Comparison of ENCODE assay signal across 7 mouse cellular contexts in genomic region chr11:115920110-115920818, GRCm38 (mm10). TPM values are rescaled to one million over a fixed set of nuclear protein-coding genes. Genes with fewer than 3 reads are reported as not detected.
DNase-seq lines count a peak whose midpoint lies in the region; ATAC-seq and TF ChIP-seq lines count a peak whose summit lies in the region.

No protein-coding gene starts in this region.

- in situ Hi-C loops in ES-E14 (cut with MboI; ENCODE audit: low sequenced_read_pairs in 2 of 2, unreplicated experiment in 2 of 2), result no loop called here

- peak; percentile 42 for DNase-seq in kidney, adult 11 months
- DNase-seq in ES-E14 (ENCODE audit: low read depth, low spot score), result peak; percentile 56
- peak; percentile 76 for DNase-seq in induced T-regulatory cell, adult 2 months (ENCODE audit: low read depth)
- DNase-seq in lung, embryonic 14.5 days, result peak; percentile 84
- DNase-seq in thymus, postnatal 25 days, result peak; percentile 67

- no peak overlapping the region for H3K4me2 ChIP-seq in kidney, embryonic 16.5 days (replicated peaks; ENCODE audit: low read depth, low read length)
- no peak overlapping the region for H3K4me2 ChIP-seq in lung, embryonic 14.5 days

- no peak overlapping the region for H3K4me3 ChIP-seq in kidney, embryonic 16.5 days (ENCODE audit: low read length)
- no peak overlapping the region for H3K4me3 ChIP-seq in ES-E14 (ENCODE audit: insufficient read depth in 1 of 2, low read depth in 1 of 2, low read length in 2 of 2, poor library complexity in 1 of 2, severe bottlenecking in 1 of 2)
- no peak overlapping the region for H3K4me3 ChIP-seq in bone marrow, adult 2 months (replicated peaks; ENCODE audit: control insufficient read depth, low read depth, low read length)
- H3K4me3 ChIP-seq in lung, embryonic 14.5 days (ENCODE audit: low read depth, low read length), result no peak overlapping the region

- H3K27me3 ChIP-seq in kidney, embryonic 16.5 days (ENCODE audit: insufficient read depth, low read length), result no peaks in the 10 kb centered on the region
- H3K27me3 ChIP-seq in lung, embryonic 14.5 days (ENCODE audit: insufficient read depth, low read length), result no peaks in the 10 kb centered on the region

- H3K9me3 ChIP-seq in kidney, embryonic 16.5 days (ENCODE audit: low read length), result no peaks in the 10 kb centered on the region
- H3K9me3 ChIP-seq in ES-E14 (ENCODE audit: control insufficient read depth, insufficient read depth, low read depth, low read length), result no peaks in the 10 kb centered on the region
- no peaks in the 10 kb centered on the region for H3K9me3 ChIP-seq in lung, embryonic 14.5 days (ENCODE audit: low read depth, low read length)

- WGBS in kidney, embryonic 16.5 days, result 44% methylated on average over 6 of the region's 6 CpGs
- WGBS in bone marrow, adult 2 months, result 21% methylated on average over 6 of the region's 6 CpGs
- 45% methylated on average over 6 of the region's 6 CpGs for WGBS in lung, embryonic 14.5 days

- H3K36me3 ChIP-seq in kidney, embryonic 16.5 days (ENCODE audit: insufficient read depth, low read length), result peaks cover 24% of the 10 kb centered on the region
- H3K36me3 ChIP-seq in ES-E14 (ENCODE audit: control insufficient read depth, insufficient read depth, low read length, poor library complexity, severe bottlenecking), result peaks cover 18% of the 10 kb centered on the region
- H3K36me3 ChIP-seq in lung, embryonic 14.5 days (ENCODE audit: insufficient read depth), result peaks cover 38% of the 10 kb centered on the region

- H3K27ac ChIP-seq in kidney, embryonic 16.5 days (ENCODE audit: low read length), result no peak overlapping the region
- no peak overlapping the region for H3K27ac ChIP-seq in ES-E14 (ENCODE audit: insufficient read depth, low read depth, low read length, poor library complexity, severe bottlenecking)
- H3K27ac ChIP-seq in bone marrow, adult 2 months (ENCODE audit: control insufficient read depth, insufficient read depth, low read depth, low read length, poor library complexity), result no peak overlapping the region
- H3K27ac ChIP-seq in lung, embryonic 14.5 days (ENCODE audit: low read depth), result no peak overlapping the region

- H3K4me1 ChIP-seq in kidney, embryonic 16.5 days (ENCODE audit: insufficient read depth, low read length), result no peaks in the 10 kb centered on the region
- no peaks in the 10 kb centered on the region; a peak in 1 of 4 replicates for H3K4me1 ChIP-seq in ES-E14 (ENCODE audit: control insufficient read depth in 2 of 2, insufficient read depth in 2 of 2, low read length in 2 of 2, poor library complexity in 1 of 2)
- H3K4me1 ChIP-seq in bone marrow, adult 2 months (ENCODE audit: control insufficient read depth, insufficient read depth, low read length), result no peaks in the 10 kb centered on the region; the same call in 1 of the 2 replicates
- no peaks in the 10 kb centered on the region for H3K4me1 ChIP-seq in lung, embryonic 14.5 days (ENCODE audit: insufficient read depth)

- no peak for ATAC-seq in kidney, embryonic 16.5 days (ENCODE audit: low FRiP score, low TSS enrichment)
- ATAC-seq in lung, embryonic 14.5 days (ENCODE audit: insufficient read depth), result no peak

- no peak overlapping the region for H3K9ac ChIP-seq in kidney, embryonic 16.5 days (replicated peaks; ENCODE audit: low read length)
- no peak overlapping the region for H3K9ac ChIP-seq in ES-E14 (ENCODE audit: insufficient read depth, low read depth, low read length, poor library complexity, severe bottlenecking)
- no peak overlapping the region for H3K9ac ChIP-seq in lung, embryonic 14.5 days

- TF ChIP-seq POLR2A in bone marrow, adult 2 months (IDR thresholded peaks at IDR 0.05; ENCODE audit: borderline replicate concordance, control insufficient read depth, low read depth, low read length), result no peak

- peak; percentile 44; the same call in 1 of the 2 replicates for TF ChIP-seq CTCF in bone marrow, adult 2 months (IDR thresholded peaks at IDR 0.05; ENCODE audit: control insufficient read depth, insufficient read depth, low read length)
- peak; percentile 78 for TF ChIP-seq CTCF in lung, embryonic 14.5 days (IDR thresholded peaks at IDR 0.05; ENCODE audit: low read depth)

TF ChIP-seq in ES-E14, 5 proteins besides CTCF, POLR2A, EP300 and RAD21:
- TF ChIP-seq ZC3H11A (IDR thresholded peaks at IDR 0.05; ENCODE audit: borderline replicate concordance, low read depth, low read length), result no peak
- no peak for TF ChIP-seq HCFC1 (IDR thresholded peaks at IDR 0.05; ENCODE audit: borderline replicate concordance, insufficient read depth, low read length)
- TF ChIP-seq MAFK (IDR thresholded peaks at IDR 0.05; ENCODE audit: insufficient read depth, low read depth, low read length), result no peak
- no peak for TF ChIP-seq CHD2 (IDR thresholded peaks at IDR 0.05; ENCODE audit: low read depth, low read length)
- TF ChIP-seq ZNF384 (IDR thresholded peaks at IDR 0.05; ENCODE audit: low read depth, low read length), result no peak

RNA-seq across cellular contexts. Expression of gene Smim6, which starts 8.4 kb away (rescaled TPM):
- polyA plus RNA-seq in kidney, embryonic 16.5 days (2015; fragmentation: Nextera tagmentation; extraction: Ambion mirVana), result 11.8 and 12.8 TPM in 2 replicates
- 0.45 TPM in 1 of 2 replicates, not detected in the other for total RNA-seq in ES-E14 (2012; rRNA removed)
- 4.4 and 13.1 TPM in 2 replicates for polyA plus RNA-seq in bone marrow, adult 2 months (2011; ENCODE audit: insufficient read depth, insufficient read length, low replicate concordance, missing spikeins)
- polyA plus RNA-seq in lung, embryonic 14.5 days (2014; fragmentation: Nextera tagmentation; extraction: Ambion mirVana), result 11.4 and 12.2 TPM in 2 replicates

RNA-seq across cellular contexts. Expression of gene Sap30bp, which starts 12.8 kb away (rescaled TPM):
- 35.9 and 38.9 TPM in 2 replicates for polyA plus RNA-seq in kidney, embryonic 16.5 days (2015; fragmentation: Nextera tagmentation; extraction: Ambion mirVana)
- 52.1 and 63.5 TPM in 2 replicates for total RNA-seq in ES-E14 (2012; rRNA removed)
- polyA plus RNA-seq in bone marrow, adult 2 months (2011; ENCODE audit: insufficient read depth, insufficient read length, low replicate concordance, missing spikeins), result 12.8 and 21.7 TPM in 2 replicates
- 39.1 and 43.5 TPM in 2 replicates for polyA plus RNA-seq in lung, embryonic 14.5 days (2014; fragmentation: Nextera tagmentation; extraction: Ambion mirVana)

RNA-seq across cellular contexts. Expression of gene Recql5, which starts 13.0 kb away (rescaled TPM):
- 25.3 and 26.9 TPM in 2 replicates for polyA plus RNA-seq in kidney, embryonic 16.5 days (2015; fragmentation: Nextera tagmentation; extraction: Ambion mirVana)
- total RNA-seq in ES-E14 (2012; rRNA removed), result 28.0 and 40.8 TPM in 2 replicates
- 17.4 and 40.9 TPM in 2 replicates for polyA plus RNA-seq in bone marrow, adult 2 months (2011; ENCODE audit: insufficient read depth, insufficient read length, low replicate concordance, missing spikeins)
- polyA plus RNA-seq in lung, embryonic 14.5 days (2014; fragmentation: Nextera tagmentation; extraction: Ambion mirVana), result 17.8 and 21.7 TPM in 2 replicates

RNA-seq across cellular contexts. Expression of gene Smim5, which starts 20.5 kb away (rescaled TPM):
- 4.7 and 5.0 TPM in 2 replicates for polyA plus RNA-seq in kidney, embryonic 16.5 days (2015; fragmentation: Nextera tagmentation; extraction: Ambion mirVana)
- 0.67 TPM in 1 of 2 replicates, not detected in the other for total RNA-seq in ES-E14 (2012; rRNA removed)
- polyA plus RNA-seq in bone marrow, adult 2 months (2011; ENCODE audit: insufficient read depth, insufficient read length, low replicate concordance, missing spikeins), result 44.8 and 74.9 TPM in 2 replicates
- polyA plus RNA-seq in lung, embryonic 14.5 days (2014; fragmentation: Nextera tagmentation; extraction: Ambion mirVana), result 1.9 and 3.2 TPM in 2 replicates

RNA-seq across cellular contexts. Expression of gene Itgb4, which starts 54.2 kb away (rescaled TPM):
- 2.5 and 3.4 TPM in 2 replicates for polyA plus RNA-seq in kidney, embryonic 16.5 days (2015; fragmentation: Nextera tagmentation; extraction: Ambion mirVana)
- 9.6 and 26.3 TPM in 2 replicates for total RNA-seq in ES-E14 (2012; rRNA removed)
- 0.47 and 1.7 TPM in 2 replicates for polyA plus RNA-seq in bone marrow, adult 2 months (2011; ENCODE audit: insufficient read depth, insufficient read length, low replicate concordance, missing spikeins)
- polyA plus RNA-seq in lung, embryonic 14.5 days (2014; fragmentation: Nextera tagmentation; extraction: Ambion mirVana), result 2.0 and 2.3 TPM in 2 replicates
